Mouse (Mus musculus): ENCODE measurements around the gene Rgn.

Rgn gene

GRCm38 (mm10) chrX:20549532-20549931 lies at the start of gene Rgn:
Gene Rgn, plus strand, starts transcription at chrX:20549787.
- no peak for DNase-seq (ENCODE audit: low spot score)

- no peak for DNase-seq (ENCODE audit: low spot score)
Observed at GRCm38 (mm10) chrX:20520290-20520939, 29.2 kb upstream of the Rgn start.

- no peak for DNase-seq (ENCODE audit: low spot score)
Observed at GRCm38 (mm10) chrX:20521578-20521977, 28.0 kb upstream of the Rgn start.

GRCm38 (mm10) chrX:20532621-20533020 lies 17.0 kb upstream of the Rgn start:
- no peak for DNase-seq (ENCODE audit: low spot score)

GRCm38 (mm10) chrX:20543867-20544266 lies 5.7 kb upstream of the Rgn start:
- DNase-seq (ENCODE audit: low spot score) = no peak

GRCm38 (mm10) chrX:20547609-20548008 lies 2.0 kb upstream of the Rgn start:
- DNase-seq (ENCODE audit: low spot score) = no peak

GRCm38 (mm10) chrX:20548011-20548879 lies 1.3 kb upstream of the Rgn start:
- DNase-seq (ENCODE audit: low spot score) = no peak

- no peak for DNase-seq (ENCODE audit: low spot score)
Observed at GRCm38 (mm10) chrX:20548880-20549440, 627 bp upstream of the Rgn start.

GRCm38 (mm10) chrX:20552199-20552598 lies 2.6 kb downstream of the Rgn start:
- DNase-seq (ENCODE audit: low spot score) = no peak

- no peak for DNase-seq (ENCODE audit: low spot score)
Observed at GRCm38 (mm10) chrX:20561846-20562245, 12.3 kb downstream of the Rgn start.

GRCm38 (mm10) chrX:20563941-20564340 lies 14.4 kb downstream of the Rgn start:
- DNase-seq (ENCODE audit: low spot score) = no peak

GRCm38 (mm10) chrX:20571024-20571423 lies 21.4 kb downstream of the Rgn start:
- no peak for DNase-seq (ENCODE audit: low spot score)

GRCm38 (mm10) chrX:20572683-20573082 lies 23.1 kb downstream of the Rgn start:
- DNase-seq (ENCODE audit: low spot score) = no peak

- DNase-seq (ENCODE audit: low spot score) = no peak
Observed at GRCm38 (mm10) chrX:20573927-20574326, 24.3 kb downstream of the Rgn start.

GRCm38 (mm10) chrX:20587968-20588367 lies 38.4 kb downstream of the Rgn start:
- DNase-seq (ENCODE audit: low spot score) = no peak

GRCm38 (mm10) chrX:20608500-20608899 lies 58.9 kb downstream of the Rgn start:
- DNase-seq (ENCODE audit: low spot score) = no peak
